Mouse (Mus musculus): Measurements from ENCODE around the gene Map3k5. TPM values are rescaled to one million over a fixed set of nuclear protein-coding genes. Genes with fewer than 3 reads are reported as not detected.

Map3k5 gene
- total RNA-seq, 2 experiments from 2014 or later, result 6.3 to 6.7 TPM

GRCm38 (mm10) chr10:19933511-19934383, 525 bp upstream of the Map3k5 start:
- DNase-seq, result peak; percentile 78 to 79
- intact Hi-C loops (cut with DNase I), result loop anchor here (2.0 to 10.0 kb wide), 3 partner anchors 111 to 189 kb away; no protein-coding TSS in a partner anchor

DNA sequence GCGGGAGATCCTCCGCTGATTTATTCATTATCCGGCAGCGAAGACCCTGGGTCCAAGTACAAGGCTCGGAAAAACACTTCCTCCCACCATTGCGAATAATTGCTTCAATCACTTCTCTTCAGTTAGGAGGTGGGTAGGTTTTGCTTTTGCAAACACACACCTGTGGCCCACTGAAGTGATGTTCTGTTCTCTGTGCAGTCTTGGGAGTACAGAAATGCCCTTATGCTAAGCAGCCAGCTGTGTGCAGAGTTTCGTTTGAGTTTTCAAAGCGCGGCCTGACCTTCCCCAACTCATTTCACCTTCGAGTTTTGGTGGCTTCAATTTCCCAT, 987 bp downstream of the Map3k5 start:
- intact Hi-C loops (cut with DNase I), result loop anchor here (2.0 to 10.0 kb wide), 2 partner anchors 110 to 138 kb away; no protein-coding TSS in a partner anchor
- DNase-seq, result no peak

GRCm38 (mm10) chr10:19935821-19936367, 1.6 kb downstream of the Map3k5 start:
- intact Hi-C loops (cut with DNase I), result loop anchor here (2.0 to 10.0 kb wide), 2 partner anchors 109 to 137 kb away; no protein-coding TSS in a partner anchor
- no peak for DNase-seq

GRCm38 (mm10) chr10:19936961-19937708, 2.9 kb downstream of the Map3k5 start:
- no peak for DNase-seq
- intact Hi-C loops (cut with DNase I), result loop anchor here (10.0 kb wide), 1 partner anchor 108 kb away; no protein-coding TSS in a partner anchor

DNA sequence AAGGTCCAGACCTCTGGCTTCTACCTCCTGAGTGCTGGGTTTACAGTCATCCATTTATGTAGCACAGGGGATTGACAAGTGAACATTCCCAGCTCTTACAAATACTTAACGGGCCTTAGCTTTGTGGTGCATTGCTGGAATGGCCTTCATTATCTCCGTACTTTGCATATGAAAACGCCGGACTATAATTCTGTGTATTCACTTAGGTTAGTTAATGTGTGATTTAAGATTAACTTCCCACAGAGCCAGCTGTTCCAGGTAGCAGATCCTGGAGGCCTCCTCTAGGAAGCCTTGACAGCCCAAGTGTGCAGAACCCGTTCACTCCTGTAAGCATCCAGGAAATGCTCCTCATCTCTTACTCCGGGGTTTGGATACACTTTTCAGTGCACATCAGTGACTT, 4.5 kb downstream of the Map3k5 start:
- intact Hi-C loops (cut with DNase I), result loop anchor here (10.0 kb wide), 1 partner anchor 106 kb away; no protein-coding TSS in a partner anchor
- DNase-seq, result no peak

- DNase-seq, result no peak
- intact Hi-C loops (cut with DNase I), result loop anchor here (10.0 kb wide), 1 partner anchor 106 kb away; no protein-coding TSS in a partner anchor
These were observed 5.0 kb downstream of the Map3k5 start for GRCm38 (mm10) chr10:19939282-19939705.

GRCm38 (mm10) chr10:19940127-19940526, 5.9 kb downstream of the Map3k5 start:
- DNase-seq, result no peak
- intact Hi-C loops (cut with DNase I), result no loop called here

DNA sequence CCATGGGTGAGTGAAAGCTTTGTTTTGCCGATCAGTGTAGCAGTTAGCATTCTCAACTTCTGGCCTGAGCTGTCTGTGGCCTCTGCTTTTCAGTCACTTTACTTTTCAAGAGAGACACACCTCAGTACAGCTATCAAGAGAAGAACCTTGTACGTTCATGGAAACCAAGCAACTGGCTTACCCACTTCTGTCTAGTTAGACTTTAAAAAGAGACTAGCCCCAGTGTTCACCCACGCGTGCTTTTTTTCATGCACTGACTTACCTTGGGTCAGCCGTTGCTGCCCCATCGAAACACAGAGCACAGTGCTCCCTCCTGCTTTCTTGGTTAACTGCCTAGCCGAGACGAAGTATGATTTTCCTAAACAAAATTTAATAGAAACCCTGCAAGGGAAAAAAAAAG, 6.4 kb downstream of the Map3k5 start:
- DNase-seq, result no peak
- intact Hi-C loops (cut with DNase I), result no loop called here

- peak; percentile 40 to 50 for DNase-seq
- intact Hi-C loops (cut with DNase I), result no loop called here
These were observed 6.8 kb downstream of the Map3k5 start for GRCm38 (mm10) chr10:19941063-19941462.

DNA sequence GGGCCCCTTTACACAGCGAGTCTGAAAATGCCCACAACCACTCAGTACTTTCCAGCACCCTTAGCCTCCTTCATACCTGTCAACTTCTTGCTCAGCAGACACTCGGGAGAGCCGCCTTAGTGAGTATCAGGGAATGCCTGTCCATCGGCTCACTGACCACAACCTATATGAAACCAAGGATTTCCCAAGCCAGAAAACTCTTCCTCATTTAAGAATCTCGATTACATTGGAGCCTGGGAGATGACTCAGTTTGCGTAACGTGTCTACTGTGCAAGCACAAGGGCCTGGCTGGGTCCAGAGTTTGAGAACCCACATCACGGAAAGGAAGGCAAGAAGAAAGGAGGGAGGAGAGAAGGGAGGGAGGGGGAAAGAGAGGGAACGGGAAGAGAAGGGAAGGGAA, 7.6 kb downstream of the Map3k5 start:
- intact Hi-C loops (cut with DNase I), result no loop called here
- no peak for DNase-seq

DNA sequence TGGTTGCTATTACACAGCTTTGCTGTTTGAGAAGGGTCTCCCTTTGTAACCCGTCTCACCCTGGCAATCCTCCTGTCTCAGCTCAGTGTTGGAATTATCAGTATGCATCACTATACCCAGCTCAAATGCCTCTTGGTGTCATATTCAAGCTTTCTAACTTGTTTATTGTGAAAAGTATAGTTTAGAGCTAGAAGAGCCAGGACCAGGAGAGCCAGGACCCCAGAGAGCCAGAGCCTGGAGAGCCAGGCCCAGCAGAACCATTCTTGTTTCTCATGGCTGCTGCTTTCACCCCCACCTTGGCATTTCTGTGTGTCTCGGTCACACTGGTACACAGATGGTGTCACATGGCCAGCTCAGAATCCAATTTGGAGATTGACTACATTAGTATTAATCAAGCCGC, 8.3 kb downstream of the Map3k5 start:
- intact Hi-C loops (cut with DNase I), result no loop called here
- no peak for DNase-seq

DNA sequence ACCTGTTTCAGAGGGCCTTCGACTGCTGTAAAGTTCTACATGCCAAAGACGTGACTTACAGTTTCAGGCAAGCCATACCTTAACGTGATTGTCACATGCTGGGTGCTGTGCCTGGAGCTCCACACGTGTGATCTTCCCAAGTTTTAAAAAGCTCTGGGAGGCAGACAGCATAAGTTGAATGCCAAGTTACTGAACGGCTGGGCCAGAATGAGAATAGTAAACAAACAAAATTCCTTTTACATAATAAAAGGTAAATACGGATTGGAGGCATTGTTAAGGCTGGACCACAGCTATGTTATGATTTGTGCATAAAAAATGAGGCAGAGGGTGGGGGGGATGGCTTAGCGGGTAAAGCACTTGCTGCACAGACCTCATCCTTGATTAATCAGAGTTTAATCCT, 11.4 kb downstream of the Map3k5 start:
- intact Hi-C loops (cut with DNase I), result no loop called here
- no peak for DNase-seq

DNA sequence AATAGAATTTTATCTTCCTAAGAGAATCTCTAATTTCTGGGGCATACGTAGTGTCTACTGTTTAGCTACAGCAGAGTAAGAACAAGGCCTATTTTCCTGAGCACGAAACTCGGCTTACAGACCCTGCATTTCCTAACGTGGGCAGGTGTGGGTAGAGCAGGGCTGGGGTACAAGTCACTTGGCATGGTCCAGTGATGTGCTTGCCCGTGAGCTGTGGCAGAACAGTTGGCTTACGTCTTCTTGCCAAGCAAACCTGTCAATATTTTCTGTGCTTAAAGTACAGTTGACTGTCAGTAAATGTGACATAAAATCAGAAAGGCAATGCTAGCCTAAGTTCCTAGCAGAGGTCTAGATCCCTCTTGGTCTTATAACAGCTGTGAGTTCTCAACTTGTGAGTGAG, 12.4 kb downstream of the Map3k5 start:
- intact Hi-C loops (cut with DNase I), result no loop called here
- no peak for DNase-seq

GRCm38 (mm10) chr10:19947441-19947840, 13.2 kb downstream of the Map3k5 start:
- intact Hi-C loops (cut with DNase I), result no loop called here
- DNase-seq, result no peak

GRCm38 (mm10) chr10:19947901-19948300, 13.6 kb downstream of the Map3k5 start:
- intact Hi-C loops (cut with DNase I), result no loop called here
- DNase-seq, result no peak

- intact Hi-C loops (cut with DNase I), result no loop called here
- no peak for DNase-seq
These were observed 14.1 kb downstream of the Map3k5 start for GRCm38 (mm10) chr10:19948381-19948780.

DNA sequence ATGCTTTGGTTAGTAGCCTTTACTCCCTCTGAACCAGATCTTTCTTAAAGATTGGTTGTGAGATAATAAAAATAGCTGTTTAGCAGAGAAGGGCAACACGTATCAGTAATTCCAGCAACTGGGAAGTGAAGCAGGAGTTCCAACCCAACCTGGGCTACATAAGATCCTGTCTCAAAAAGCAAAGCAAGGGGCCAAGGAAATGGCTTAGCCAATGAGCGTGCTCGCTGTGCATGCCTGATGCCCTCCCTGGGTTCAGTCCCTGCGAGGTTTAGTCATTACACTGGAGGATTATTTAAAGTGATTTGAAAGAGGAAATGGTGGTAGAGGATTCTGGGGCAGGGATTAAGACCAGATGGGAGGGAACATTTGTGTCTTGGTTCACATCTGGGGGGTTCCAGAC, 14.8 kb downstream of the Map3k5 start:
- intact Hi-C loops (cut with DNase I), result no loop called here
- no peak for DNase-seq

- intact Hi-C loops (cut with DNase I), result no loop called here
- no peak for DNase-seq
These were observed 18.9 kb downstream of the Map3k5 start for GRCm38 (mm10) chr10:19953032-19953761.

- intact Hi-C loops (cut with DNase I), result no loop called here
- DNase-seq, result no peak
These were observed 20.3 kb downstream of the Map3k5 start for GRCm38 (mm10) chr10:19954572-19954971.

- no peak for DNase-seq
- intact Hi-C loops (cut with DNase I), result no loop called here
These were observed 21.5 kb downstream of the Map3k5 start for GRCm38 (mm10) chr10:19955817-19956216.

Data from gastrocnemius, postnatal 36 days (tissue).